Mouse (Mus musculus): ENCODE data around the gene Ccdc80. TPM values are rescaled to one million over a fixed set of nuclear protein-coding genes. Genes with fewer than 3 reads are reported as not detected.

Ccdc80 gene
- 3.2 and 3.8 TPM in 2 replicates for polyA plus RNA-seq (2012; rRNA removed)

DNA sequence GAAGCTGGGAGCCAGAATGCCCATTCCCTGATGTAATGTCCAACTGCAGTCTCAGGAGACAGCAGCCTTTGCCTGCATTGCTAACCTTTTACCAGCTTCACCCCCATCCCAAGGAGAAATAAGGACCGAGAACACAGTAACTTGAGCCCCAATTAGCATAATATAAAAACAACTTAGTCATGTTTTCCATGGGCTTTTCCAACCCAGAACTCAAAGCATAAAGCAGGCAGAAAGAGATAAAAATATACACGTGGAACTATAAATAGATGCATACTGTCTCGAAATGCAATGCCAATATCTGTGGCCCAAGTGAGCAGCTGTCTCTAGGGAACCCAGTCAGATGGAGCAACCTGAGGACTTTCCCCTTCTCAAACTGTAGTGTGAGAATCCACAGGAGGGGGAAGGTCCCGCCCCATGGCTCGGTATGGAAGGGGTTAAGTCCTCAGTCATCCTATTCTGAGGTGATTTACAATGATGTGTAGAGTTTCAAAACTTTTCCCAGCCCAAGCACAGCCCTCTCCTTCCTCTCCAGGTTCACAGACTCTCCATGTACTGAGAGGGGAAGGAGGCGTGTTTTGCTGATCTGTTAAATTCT lies at the start of gene Ccdc80:
Gene Ccdc80, plus strand, starts transcription at position 266 of the 595 bp plus-strand sequence.
- DNase-seq = no peak
- Histone ChIP-seq H3K4me3 (replicated peaks; ENCODE audit: insufficient read depth, low read depth, low read length) (no peak within 1 kb of the TSS), H3K27me3 (ENCODE audit: control insufficient read depth, insufficient read depth, low read length) (no peaks in the 10 kb centered on the region), H3K27ac (ENCODE audit: insufficient read depth, low read length) (no peak within 1 kb of the TSS), H3K4me1 (ENCODE audit: control insufficient read depth, insufficient read depth, low read length) (no peaks in the 10 kb centered on the region)
- TF ChIP-seq POLR2A (IDR thresholded peaks at IDR 0.05; ENCODE audit: borderline replicate concordance, insufficient read depth, low read length) (no peak), CTCF (IDR thresholded peaks at IDR 0.05; ENCODE audit: borderline replicate concordance, insufficient read depth, low read depth, low read length) (no peak)
- 31% methylated on average over 6 of the region's 6 CpGs for WGBS

DNA sequence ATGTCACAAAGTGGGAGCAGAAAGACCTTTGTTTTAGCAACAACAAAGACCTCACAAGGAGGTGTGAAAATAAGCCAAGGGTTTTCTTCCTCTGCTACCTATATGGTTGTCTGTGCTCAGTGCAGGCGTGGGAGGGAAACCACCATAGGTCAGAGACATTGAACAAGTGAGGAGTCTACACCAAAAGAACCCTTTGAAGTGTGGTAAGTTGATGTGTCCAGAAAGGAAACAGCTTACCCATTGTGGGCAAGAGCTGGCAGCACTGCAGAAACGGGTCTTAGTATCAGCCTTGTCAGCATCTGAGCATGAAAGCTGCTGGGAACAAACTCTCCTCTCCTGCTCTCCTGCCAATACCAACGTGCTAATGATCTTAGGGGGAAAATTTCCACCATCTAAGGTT lies 48.4 kb upstream of the Ccdc80 start:
- WGBS = 50% methylated on average over 3 of the region's 3 CpGs
- no peaks in the 10 kb centered on the region for H3K27me3 ChIP-seq (ENCODE audit: control insufficient read depth, insufficient read depth, low read length)
- H3K4me1 ChIP-seq (ENCODE audit: control insufficient read depth, insufficient read depth, low read length) = no peaks in the 10 kb centered on the region
- no peak overlapping the region for H3K4me3 ChIP-seq (replicated peaks; ENCODE audit: insufficient read depth, low read depth, low read length)
- no peak for DNase-seq
- H3K27ac ChIP-seq (ENCODE audit: insufficient read depth, low read length) = no peak overlapping the region
- TF ChIP-seq CTCF (IDR thresholded peaks at IDR 0.05; ENCODE audit: borderline replicate concordance, insufficient read depth, low read depth, low read length) (no peak), POLR2A (IDR thresholded peaks at IDR 0.05; ENCODE audit: borderline replicate concordance, insufficient read depth, low read length) (no peak)

DNA sequence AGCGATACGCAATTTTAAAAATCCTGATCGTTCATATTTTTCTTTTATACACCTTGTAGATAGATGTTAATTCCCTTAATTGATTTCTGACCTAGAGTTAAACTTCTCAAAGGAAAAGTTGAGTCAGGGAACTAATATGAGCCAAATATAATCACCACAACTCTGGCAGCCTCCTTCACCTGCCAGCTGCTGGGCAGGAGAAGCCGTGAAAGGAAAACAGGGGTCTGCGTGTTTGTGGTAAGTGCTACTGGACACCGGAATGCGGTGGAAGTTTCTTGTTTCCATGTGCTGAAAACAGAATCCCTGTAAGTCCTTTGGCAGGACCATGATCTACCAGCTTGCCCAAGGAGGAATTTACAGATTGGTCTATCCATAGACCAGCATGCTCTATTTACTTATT lies 36.0 kb upstream of the Ccdc80 start:
- H3K27me3 ChIP-seq (ENCODE audit: control insufficient read depth, insufficient read depth, low read length) = no peaks in the 10 kb centered on the region
- no peak overlapping the region for H3K4me3 ChIP-seq (replicated peaks; ENCODE audit: insufficient read depth, low read depth, low read length)
- H3K4me1 ChIP-seq (ENCODE audit: control insufficient read depth, insufficient read depth, low read length) = no peaks in the 10 kb centered on the region
- H3K27ac ChIP-seq (ENCODE audit: insufficient read depth, low read length) = no peak overlapping the region
- WGBS = 93% methylated on average over 7 of the region's 7 CpGs
- no peak for TF ChIP-seq CTCF (IDR thresholded peaks at IDR 0.05; ENCODE audit: borderline replicate concordance, insufficient read depth, low read depth, low read length)
- no peak for TF ChIP-seq POLR2A (IDR thresholded peaks at IDR 0.05; ENCODE audit: borderline replicate concordance, insufficient read depth, low read length)
- DNase-seq = no peak

DNA sequence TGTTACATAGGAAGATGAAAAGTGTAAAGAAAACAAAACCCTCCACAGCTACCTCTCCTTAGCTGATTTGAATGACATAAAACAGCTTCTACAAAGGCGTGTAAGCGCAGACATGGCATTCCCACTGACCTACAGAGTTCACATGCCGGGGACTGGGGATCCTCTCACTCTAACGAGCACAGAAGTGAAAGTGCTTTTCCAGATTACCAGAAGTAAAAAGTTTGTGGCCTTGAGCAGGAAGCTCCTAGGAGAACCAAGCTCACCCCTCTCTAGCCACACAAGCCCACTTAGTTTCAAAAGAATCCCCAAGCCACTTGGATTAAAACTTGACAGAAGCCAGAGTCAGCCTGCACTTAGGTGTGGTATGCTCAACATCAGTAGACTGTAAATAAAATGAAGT lies 35.3 kb upstream of the Ccdc80 start:
- no peak for TF ChIP-seq CTCF (IDR thresholded peaks at IDR 0.05; ENCODE audit: borderline replicate concordance, insufficient read depth, low read depth, low read length)
- no peak for TF ChIP-seq POLR2A (IDR thresholded peaks at IDR 0.05; ENCODE audit: borderline replicate concordance, insufficient read depth, low read length)
- Histone ChIP-seq H3K4me3 (replicated peaks; ENCODE audit: insufficient read depth, low read depth, low read length) (no peak overlapping the region), H3K27ac (ENCODE audit: insufficient read depth, low read length) (no peak overlapping the region), H3K4me1 (ENCODE audit: control insufficient read depth, insufficient read depth, low read length) (no peaks in the 10 kb centered on the region), H3K27me3 (ENCODE audit: control insufficient read depth, insufficient read depth, low read length) (no peaks in the 10 kb centered on the region)
- WGBS = 84% methylated on average over 4 of the region's 4 CpGs
- DNase-seq = no peak

DNA sequence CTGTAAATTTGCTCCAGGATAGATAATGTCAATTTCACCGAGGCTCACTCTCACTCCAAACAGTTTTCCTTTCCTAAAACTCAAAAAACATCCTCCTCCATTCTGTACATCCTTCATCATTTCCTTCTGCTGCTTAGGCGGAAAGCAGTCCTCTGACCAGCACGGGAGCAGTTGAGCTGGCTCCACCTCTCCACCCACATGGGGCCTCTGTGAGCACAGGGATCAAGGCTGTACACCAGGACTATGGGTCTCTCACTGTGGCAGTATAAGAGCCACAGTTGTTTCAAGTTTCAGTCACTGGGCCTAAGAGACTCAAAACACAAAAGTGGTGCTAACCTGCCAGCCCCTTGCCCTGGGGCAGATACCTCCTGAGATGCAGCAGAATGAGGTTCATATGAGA lies 32.1 kb upstream of the Ccdc80 start:
- Histone ChIP-seq H3K27ac (ENCODE audit: insufficient read depth, low read length) (no peak overlapping the region), H3K4me1 (ENCODE audit: control insufficient read depth, insufficient read depth, low read length) (no peaks in the 10 kb centered on the region), H3K4me3 (replicated peaks; ENCODE audit: insufficient read depth, low read depth, low read length) (no peak overlapping the region), H3K27me3 (ENCODE audit: control insufficient read depth, insufficient read depth, low read length) (no peaks in the 10 kb centered on the region)
- DNase-seq = no peak
- WGBS = 69% methylated on average over 3 of the region's 3 CpGs
- TF ChIP-seq POLR2A (IDR thresholded peaks at IDR 0.05; ENCODE audit: borderline replicate concordance, insufficient read depth, low read length) (no peak), CTCF (IDR thresholded peaks at IDR 0.05; ENCODE audit: borderline replicate concordance, insufficient read depth, low read depth, low read length) (no peak)

DNA sequence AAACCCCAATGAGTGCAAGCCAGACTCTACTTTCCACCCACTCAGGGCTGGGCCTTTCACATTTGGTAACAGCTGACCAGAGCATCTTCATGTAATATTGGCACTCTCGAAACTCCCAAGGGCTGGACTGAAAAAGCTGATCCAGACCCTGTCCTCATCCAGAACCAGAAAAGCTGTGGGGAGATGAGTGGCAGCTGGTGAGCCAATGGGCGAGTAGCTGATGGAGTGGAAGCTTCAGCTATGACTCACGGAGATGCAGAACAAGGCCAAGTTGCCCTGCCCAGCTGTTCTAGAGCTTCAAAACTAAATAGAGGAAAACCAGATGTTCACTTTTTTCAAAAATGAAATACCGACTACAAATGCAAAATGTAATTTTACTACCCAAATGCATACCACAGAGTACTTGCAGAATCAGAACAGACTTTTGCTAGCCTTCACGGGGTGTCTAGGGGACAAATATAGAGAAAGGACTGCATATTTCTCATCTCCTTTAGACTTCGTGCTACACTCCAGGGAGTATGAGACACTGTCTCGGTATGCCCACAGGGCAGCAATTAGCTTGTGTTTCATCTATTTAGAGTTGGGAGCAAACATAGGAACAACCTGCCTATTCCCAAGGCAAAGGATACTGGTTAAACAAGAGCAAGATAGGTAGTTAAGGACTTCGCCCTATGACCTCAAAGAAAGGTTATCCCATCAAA lies 22.7 kb upstream of the Ccdc80 start:
- no peaks in the 10 kb centered on the region for H3K4me1 ChIP-seq (ENCODE audit: control insufficient read depth, insufficient read depth, low read length)
- no peak for DNase-seq
- TF ChIP-seq CTCF (IDR thresholded peaks at IDR 0.05; ENCODE audit: borderline replicate concordance, insufficient read depth, low read depth, low read length) (no peak), POLR2A (IDR thresholded peaks at IDR 0.05; ENCODE audit: borderline replicate concordance, insufficient read depth, low read length) (no peak)
- no peak overlapping the region for H3K27ac ChIP-seq (ENCODE audit: insufficient read depth, low read length)
- no peaks in the 10 kb centered on the region for H3K27me3 ChIP-seq (ENCODE audit: control insufficient read depth, insufficient read depth, low read length)
- no peak overlapping the region for H3K4me3 ChIP-seq (replicated peaks; ENCODE audit: insufficient read depth, low read depth, low read length)
- WGBS = 85% methylated on average over 8 of the region's 8 CpGs

DNA sequence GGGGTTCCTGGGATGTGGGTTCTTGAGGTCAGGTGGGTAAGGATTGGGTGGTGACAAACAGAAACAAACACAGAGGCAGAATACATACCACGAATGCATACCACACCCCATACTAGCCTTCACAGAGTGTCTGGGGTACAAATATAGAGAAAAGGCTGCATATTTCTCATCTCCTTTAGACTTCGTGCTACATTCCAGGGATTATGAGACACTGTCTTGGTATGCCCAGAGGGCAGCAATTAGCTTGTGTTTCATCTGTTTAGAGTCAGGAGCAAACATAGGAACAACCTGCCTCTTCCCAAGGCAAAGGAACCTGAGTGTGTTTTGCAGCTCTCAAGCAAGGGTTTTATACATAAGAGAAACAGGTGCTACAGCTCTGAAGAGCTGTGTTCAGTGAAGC lies 21.8 kb upstream of the Ccdc80 start:
- WGBS = 78% methylated on average over 2 of the region's 2 CpGs
- H3K27me3 ChIP-seq (ENCODE audit: control insufficient read depth, insufficient read depth, low read length) = no peaks in the 10 kb centered on the region
- no peak overlapping the region for H3K4me3 ChIP-seq (replicated peaks; ENCODE audit: insufficient read depth, low read depth, low read length)
- no peaks in the 10 kb centered on the region for H3K4me1 ChIP-seq (ENCODE audit: control insufficient read depth, insufficient read depth, low read length)
- TF ChIP-seq CTCF (IDR thresholded peaks at IDR 0.05; ENCODE audit: borderline replicate concordance, insufficient read depth, low read depth, low read length) = no peak
- TF ChIP-seq POLR2A (IDR thresholded peaks at IDR 0.05; ENCODE audit: borderline replicate concordance, insufficient read depth, low read length) = no peak
- DNase-seq = no peak
- no peak overlapping the region for H3K27ac ChIP-seq (ENCODE audit: insufficient read depth, low read length)

- Histone ChIP-seq H3K4me1 (ENCODE audit: control insufficient read depth, insufficient read depth, low read length) (no peaks in the 10 kb centered on the region), H3K4me3 (replicated peaks; ENCODE audit: insufficient read depth, low read depth, low read length) (no peak overlapping the region), H3K27ac (ENCODE audit: insufficient read depth, low read length) (no peak overlapping the region), H3K27me3 (ENCODE audit: control insufficient read depth, insufficient read depth, low read length) (no peaks in the 10 kb centered on the region)
- DNase-seq = no peak
- WGBS = 89% methylated on average over 6 of the region's 6 CpGs
- no peak for TF ChIP-seq CTCF (IDR thresholded peaks at IDR 0.05; ENCODE audit: borderline replicate concordance, insufficient read depth, low read depth, low read length)
These were observed 15.6 kb upstream of the Ccdc80 start for GRCm38 (mm10) chr16:45077517-45078080.

Measured in cerebellum, adult 2 months (tissue).